Mouse (Mus musculus) gonadal fat pad, adult 2 months (tissue): ENCODE measurements around the gene Pafah1b1. TPM values are rescaled to one million over a fixed set of nuclear protein-coding genes. Genes with fewer than 3 reads are reported as not detected.

Experiments used
- DNase-seq: peaks from one replicate; pipeline ENCODE4 v3.0.0-alpha.2; 2012; ENCODE audit warnings: low read depth
- polyA plus RNA-seq: library from polyadenylated mRNA; depleted of rRNA; stranded (reverse); fragments of >200 nt; gene quantifications from 2 replicates; pipeline ENCODE4 v1.2.3, GENCODE M21; 2012

Gene Pafah1b1
- polyA plus RNA-seq, 1 experiment, result 30.4 TPM

- no peak for DNase-seq
Measured at GRCm38 (mm10) chr11:74721141-74721540, 3.3 kb downstream of the Pafah1b1 start.

GRCm38 (mm10) chr11:74720668-74721067 is 3.8 kb downstream of the Pafah1b1 start:
- no peak for DNase-seq

GRCm38 (mm10) chr11:74715971-74716525 is 8.4 kb downstream of the Pafah1b1 start:
- no peak for DNase-seq

DNA sequence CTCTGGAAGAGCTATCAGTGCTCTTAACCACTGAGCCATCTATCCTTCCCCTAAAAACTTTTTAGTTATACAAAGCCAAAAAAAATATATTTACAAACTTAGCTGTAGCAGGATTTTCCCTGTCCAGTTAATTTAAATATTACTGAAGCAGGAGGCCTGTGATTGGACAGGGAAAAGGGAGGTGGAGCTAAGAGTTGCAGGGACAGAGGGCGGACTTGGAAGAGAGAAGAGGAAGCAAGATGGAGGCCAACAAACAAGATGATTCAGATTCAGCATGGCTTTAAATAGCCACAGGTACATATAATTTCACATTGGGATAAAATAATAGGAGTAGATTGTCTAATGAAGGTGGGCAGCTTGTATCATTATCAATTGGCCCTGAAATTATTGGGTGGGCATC is 13.8 kb downstream of the Pafah1b1 start:
- no peak for DNase-seq

DNA sequence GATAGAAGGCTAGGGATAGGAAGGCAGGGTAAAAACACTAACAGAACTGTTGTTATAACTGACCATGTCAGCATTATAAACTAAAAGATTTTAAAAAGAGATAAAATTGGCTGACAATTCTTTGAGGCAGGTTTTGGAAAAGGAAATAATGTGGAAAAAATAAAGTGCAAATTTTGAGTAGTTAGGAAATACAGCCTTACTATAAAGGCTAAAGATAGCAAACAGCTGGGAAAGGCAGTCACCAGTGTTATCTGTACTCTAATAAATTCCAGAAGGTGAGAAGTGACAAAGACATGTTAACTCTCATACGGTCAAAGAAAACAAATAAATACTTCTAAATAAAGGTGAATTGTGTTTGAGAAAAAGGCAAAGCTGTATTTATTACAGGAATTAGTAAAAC is 15.7 kb downstream of the Pafah1b1 start:
- DNase-seq, result no peak

GRCm38 (mm10) chr11:74704068-74704467 is 20.4 kb downstream of the Pafah1b1 start:
- no peak for DNase-seq

GRCm38 (mm10) chr11:74699505-74699904 is 25.0 kb downstream of the Pafah1b1 start:
- no peak for DNase-seq

- no peak for DNase-seq
Measured at GRCm38 (mm10) chr11:74692151-74692550, 32.3 kb downstream of the Pafah1b1 start.

DNA sequence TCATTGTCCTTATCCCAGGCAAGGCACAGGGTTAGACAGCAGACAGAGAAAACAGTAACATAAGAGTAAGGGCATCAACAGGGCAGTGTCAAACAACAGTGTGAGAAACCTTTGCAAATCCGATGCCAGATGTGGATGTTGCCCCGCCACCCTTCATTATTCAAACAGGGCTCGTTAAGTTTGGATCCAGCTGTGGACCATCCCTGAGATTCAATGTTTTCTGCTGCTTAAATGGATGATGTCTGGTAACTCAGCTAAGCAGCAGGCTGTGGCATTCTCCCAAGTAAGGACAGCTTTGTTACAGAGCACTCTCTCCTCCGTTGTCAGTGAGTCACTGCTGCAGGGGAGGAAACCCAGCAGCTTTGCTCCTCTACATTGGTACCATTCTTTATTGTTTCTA is 49.3 kb downstream of the Pafah1b1 start:
- no peak for DNase-seq

- DNase-seq, result no peak
Measured at GRCm38 (mm10) chr11:74674713-74675112, 49.8 kb downstream of the Pafah1b1 start.

DNA sequence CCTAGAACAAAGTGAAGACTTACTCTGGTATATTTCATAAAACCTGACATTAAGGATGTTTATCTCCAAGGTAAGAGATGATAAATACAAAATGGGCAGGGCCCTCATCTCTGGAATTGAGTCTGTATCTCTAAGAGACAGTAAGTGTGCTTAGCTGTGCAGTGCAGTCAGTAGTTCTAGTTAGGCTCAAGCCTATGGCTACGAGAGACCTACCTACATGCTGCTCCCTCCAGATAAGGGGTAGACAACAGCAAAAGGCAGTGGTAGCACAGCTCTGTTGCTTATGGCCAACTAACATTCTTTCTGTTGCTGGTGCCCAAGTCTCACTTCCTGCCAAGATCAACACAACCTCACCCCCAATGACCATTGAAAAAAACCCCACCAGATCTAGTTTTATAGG is 50.9 kb downstream of the Pafah1b1 start:
- DNase-seq, result no peak

DNA sequence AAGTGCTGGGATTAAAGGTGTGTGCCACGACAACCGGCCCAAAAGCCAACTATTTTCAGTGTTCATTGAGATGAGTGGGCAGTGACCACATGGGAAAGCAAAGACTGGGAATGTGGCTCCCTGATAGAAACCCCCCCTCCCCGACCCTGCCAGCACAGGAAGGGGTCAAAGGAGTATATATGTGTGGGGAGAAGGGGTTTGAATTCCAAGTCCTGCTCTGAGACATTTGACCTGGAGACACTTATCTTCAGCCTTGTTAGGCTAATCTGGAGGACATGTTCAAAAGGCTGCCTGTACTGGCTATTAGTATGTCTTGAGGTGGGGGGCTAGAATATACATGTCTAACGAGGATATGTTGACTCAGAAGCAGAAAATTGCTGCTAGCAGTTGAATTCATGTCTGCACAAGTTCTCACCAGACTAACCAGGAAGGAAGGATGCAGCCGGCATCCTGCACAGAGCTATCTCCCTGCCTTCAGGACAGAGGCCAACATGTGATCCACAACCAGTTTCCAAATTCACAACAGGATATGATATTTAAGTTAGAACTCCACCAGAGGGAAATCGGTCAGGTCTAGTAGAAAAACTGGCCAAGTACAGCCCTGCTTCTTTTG is 51.5 kb downstream of the Pafah1b1 start:
- DNase-seq, result no peak

DNA sequence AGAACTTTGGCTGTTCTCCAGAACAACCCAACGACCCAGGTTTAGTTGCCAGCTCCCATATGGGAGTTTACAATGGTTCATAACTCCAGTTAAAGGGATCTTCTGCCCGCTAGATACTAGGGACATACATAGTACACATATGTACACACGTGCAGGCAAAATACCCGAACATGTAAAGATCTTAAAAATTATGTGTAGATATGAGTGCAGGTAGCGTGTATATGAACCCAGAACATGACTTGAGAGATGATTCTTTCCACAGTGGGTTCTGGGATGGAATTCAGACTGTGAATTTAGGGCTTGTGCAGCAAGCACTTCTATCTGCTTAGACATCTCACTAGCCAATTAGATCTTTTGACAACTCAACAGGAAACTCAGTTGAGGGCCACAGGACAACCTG is 52.6 kb downstream of the Pafah1b1 start:
- DNase-seq, result no peak

DNA sequence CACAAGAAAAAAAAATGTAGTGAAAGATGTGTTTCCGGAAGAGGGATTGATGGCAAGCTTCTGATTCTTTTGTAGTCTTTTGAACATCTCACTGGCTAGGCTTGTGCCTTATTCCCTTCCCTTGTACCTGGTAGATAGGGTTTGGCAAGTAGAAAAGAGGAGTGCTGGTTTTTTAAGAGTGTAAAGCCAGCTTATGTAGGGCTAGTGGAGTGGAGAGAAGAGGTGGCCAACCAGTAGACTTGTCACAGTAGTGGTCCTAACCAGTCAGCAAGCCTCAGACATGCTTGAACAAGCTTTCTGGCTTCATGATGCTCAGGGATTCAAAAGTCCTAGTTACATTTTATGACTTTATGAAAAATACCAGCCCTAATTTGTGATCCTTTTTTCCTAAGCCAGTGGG is 53.5 kb downstream of the Pafah1b1 start:
- no peak for DNase-seq

GRCm38 (mm10) chr11:74670151-74670550 is 54.3 kb downstream of the Pafah1b1 start:
- DNase-seq, result no peak

DNA sequence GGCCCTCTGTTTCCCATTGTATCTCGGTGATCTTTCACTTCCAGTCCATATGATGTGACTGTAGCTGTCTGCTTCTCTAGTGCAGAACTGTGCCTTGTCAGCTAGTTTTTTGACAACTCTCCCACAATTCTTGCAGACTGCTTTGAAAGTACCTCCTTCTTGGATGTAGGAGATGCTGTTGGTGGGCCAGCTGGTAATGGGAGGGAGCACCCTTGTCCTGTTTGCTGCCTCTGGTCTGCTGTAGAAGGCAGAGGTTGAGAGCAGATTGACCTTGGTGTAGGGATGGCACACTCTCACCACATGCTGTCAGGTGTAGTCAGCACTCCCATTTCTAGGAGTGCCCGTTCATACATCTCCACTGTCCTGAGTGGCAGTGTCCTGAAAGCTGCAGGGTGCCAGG is 55.5 kb downstream of the Pafah1b1 start:
- DNase-seq, result no peak

DNA sequence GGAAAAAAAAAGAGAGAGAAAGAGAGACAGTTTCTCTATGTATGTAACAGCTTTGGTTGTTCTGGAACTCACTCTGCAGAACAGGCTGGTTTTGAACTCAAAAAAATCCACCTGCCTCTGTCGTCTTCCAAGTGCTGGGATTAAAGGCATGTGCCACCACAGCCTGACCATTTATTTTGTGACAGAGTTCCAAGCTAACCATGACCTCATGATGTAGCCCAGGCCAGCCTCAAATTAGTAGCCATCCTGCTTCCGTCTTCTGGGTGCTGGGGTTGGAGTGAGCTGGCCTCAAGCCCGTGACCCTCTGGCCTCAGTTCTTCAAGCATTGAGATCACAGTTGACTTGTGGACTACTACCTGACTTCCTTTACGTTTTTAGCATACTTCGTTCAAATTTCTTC is 56.0 kb downstream of the Pafah1b1 start:
- no peak for DNase-seq

- DNase-seq, result no peak
Measured at GRCm38 (mm10) chr11:74667582-74668010, 56.9 kb downstream of the Pafah1b1 start.

DNA sequence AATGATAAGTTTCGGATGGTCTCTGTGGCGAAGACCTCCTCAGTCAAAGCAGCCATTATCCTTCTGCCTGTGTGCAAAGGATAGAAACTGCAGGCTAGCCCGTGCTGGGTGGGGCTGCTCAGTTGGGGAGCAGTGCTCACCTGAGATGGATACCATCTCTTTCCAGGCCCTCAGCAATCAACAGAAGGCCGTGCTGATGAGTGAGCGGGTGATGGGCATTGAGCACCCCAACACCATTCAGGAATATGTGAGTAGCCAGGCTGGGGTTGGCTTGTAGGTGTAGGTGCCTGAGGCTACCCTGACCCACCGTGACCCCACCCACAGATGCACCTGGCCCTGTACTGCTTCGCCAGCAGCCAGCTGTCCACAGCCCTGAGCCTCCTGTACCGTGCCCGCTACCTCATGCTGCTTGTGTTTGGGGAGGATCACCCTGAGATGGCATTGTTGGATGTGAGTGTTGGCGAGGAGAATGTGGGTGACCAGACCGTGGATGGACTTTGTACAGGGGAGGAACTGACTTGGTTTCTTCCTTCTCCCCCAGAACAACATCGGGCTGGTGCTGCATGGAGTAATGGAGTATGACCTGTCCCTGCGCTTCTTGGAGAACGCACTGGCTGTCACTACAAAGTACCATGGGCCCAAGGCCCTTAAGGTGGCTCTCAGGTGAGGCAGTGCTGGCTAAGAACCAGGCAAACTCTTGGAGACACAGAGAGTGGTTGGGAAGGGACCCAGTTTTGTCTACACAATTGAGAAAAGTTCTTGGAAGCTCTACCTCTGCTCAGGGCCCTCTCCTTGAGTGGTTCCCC is 57.5 kb downstream of the Pafah1b1 start:
- no peak for DNase-seq

GRCm38 (mm10) chr11:74666284-74666652 is 58.2 kb downstream of the Pafah1b1 start:
- no peak for DNase-seq

DNA sequence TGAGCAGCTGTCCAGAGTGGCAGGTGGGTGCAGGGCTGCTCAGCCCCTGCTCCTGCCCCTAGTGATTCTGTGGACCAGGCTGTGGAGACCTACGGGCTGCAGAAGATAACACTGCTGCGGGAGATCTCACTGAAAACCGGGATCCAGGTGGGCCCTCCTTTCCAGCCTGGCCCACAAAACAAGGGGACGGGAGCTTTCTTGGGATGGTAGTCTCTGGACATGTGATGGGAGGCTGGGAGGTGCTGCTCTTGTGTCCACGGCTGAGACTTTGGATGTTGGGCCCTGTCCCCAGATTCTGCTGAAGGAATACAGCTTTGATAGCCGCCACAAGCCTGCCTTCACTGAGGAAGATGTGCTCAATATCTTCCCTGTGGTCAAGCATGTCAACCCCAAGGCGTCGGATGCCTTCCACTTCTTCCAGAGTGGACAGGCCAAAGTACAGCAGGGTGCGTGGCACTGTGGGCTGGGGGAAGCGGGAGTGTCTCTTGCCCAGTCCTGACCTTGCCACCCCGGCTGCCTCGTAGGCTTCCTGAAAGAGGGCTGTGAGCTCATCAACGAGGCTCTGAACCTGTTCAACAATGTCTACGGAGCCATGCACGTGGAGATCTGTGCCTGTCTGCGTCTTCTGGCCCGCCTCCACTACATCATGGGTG is 58.7 kb downstream of the Pafah1b1 start:
- no peak for DNase-seq

DNA sequence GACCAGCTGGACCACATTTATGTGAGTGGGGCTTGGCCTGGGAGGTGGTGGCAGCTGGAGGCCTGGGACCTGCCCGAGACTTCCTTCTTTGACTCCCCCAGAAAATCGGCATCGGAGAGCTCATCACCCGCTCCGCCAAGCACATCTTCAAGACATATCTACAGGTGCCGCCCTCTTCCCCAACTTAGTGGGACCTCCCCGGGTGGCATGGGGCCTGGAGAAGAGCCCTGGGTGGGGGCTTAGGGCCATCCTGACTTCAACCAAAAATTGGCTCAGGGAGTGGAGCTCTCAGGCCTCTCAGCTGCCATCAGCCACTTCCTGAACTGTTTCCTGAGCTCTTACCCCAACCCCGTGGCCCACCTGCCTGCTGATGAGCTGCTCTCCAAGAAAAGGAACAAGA is 59.6 kb downstream of the Pafah1b1 start:
- no peak for DNase-seq

GRCm38 (mm10) chr11:74664279-74664678 is 60.2 kb downstream of the Pafah1b1 start:
- no peak for DNase-seq
